Mouse (Mus musculus) thymus, adult 2 months (tissue): ENCODE results near the gene Rap1gap. TPM values are rescaled to one million over a fixed set of nuclear protein-coding genes. Genes with fewer than 3 reads are reported as not detected.

Experiments
- DNase-seq: peaks from one replicate; pipeline ENCODE4 v3.0.0; 2021
- H3K27ac ChIP-seq: fragments of 200-500 bp; 2 replicates; pipeline ENCODE4 v1.5.1; 2012; ENCODE audit warnings: low read length, control low read depth; ENCODE audit not compliant: control insufficient read depth, insufficient read depth
- H3K27me3 ChIP-seq: fragments of 200-500 bp; 2 replicates; pipeline ENCODE4 v1.6.1; 2012; ENCODE audit warnings: mild to moderate bottlenecking, low read length, moderate library complexity, mixed read lengths; ENCODE audit not compliant: control insufficient read depth, insufficient read depth
- H3K36me3 ChIP-seq: fragments of 200-500 bp; 2 replicates; pipeline ENCODE4 v1.6.1; 2012; ENCODE audit warnings: mild to moderate bottlenecking, low read length, moderate library complexity; ENCODE audit not compliant: control insufficient read depth, insufficient read depth
- H3K4me1 ChIP-seq: fragments of 200-500 bp; replicated peaks from 2 replicates; pipeline ENCODE4 v1.6.1; 2012; ENCODE audit warnings: low read length; ENCODE audit not compliant: control insufficient read depth, insufficient read depth
- H3K4me3 ChIP-seq: fragments of 200-500 bp; 2 replicates; pipeline ENCODE4 v1.5.1; 2012; ENCODE audit warnings: mild to moderate bottlenecking, low read length, control low read depth, moderate library complexity; ENCODE audit not compliant: control insufficient read depth, insufficient read depth
- CTCF ChIP-seq: fragments of 200-500 bp; IDR thresholded peaks from 2 replicates; pipeline ENCODE4 v1.5.1; 2012; ENCODE audit warnings: mild to moderate bottlenecking, control low read depth, low read length, moderate library complexity, borderline replicate concordance; ENCODE audit not compliant: control insufficient read depth, poor library complexity, insufficient read depth; ENCODE audit errors: extremely low read depth
- POLR2A ChIP-seq: fragments of 200-500 bp; IDR thresholded peaks from 2 replicates; pipeline ENCODE4 v1.6.1; 2012; ENCODE audit warnings: mild to moderate bottlenecking, low read length, control low read depth, moderate library complexity; ENCODE audit not compliant: control insufficient read depth, poor library complexity, insufficient read depth; ENCODE audit errors: extremely low read depth
- WGBS: fragments of 180-500 bp; shearing (Covaris S2); methylation state at CpG from one replicate; pipeline ENCODE4 v1.1.7; 2018; 5-methylcytosine and 5-hydroxymethylcytosine counted together
- polyA plus RNA-seq: library from polyadenylated mRNA; depleted of rRNA; stranded (reverse); fragments of >200 nt; gene quantifications from 2 replicates; pipeline ENCODE4 v1.2.3, GENCODE M21; 2012; rRNA removed

Gene Rap1gap
- polyA plus RNA-seq, 1 experiment = 26.1 TPM

- no peak for DNase-seq
- no peak for TF ChIP-seq CTCF
- TF ChIP-seq POLR2A = no peak
- no peaks in the 10 kb centered on the region for H3K36me3 ChIP-seq
- H3K4me3 ChIP-seq = no peak overlapping the region
- no peaks in the 10 kb centered on the region for H3K27me3 ChIP-seq
- no peak overlapping the region for H3K27ac ChIP-seq
- 89% methylated on average over 17 of the region's 17 CpGs for WGBS
- H3K4me1 ChIP-seq = no peaks in the 10 kb centered on the region
These were observed 114.1 kb downstream of the Rap1gap start for GRCm38 (mm10) chr4:137778397-137779184.

Other genes starting within 250 kb of the Rap1gap start
- 1.1 and 1.4 TPM in 2 replicates for gene Cela3b, start 234.2 kb upstream of the Rap1gap start, polyA plus RNA-seq
- gene 1700013G24Rik, start 211.4 kb upstream of the Rap1gap start, polyA plus RNA-seq = 0.22 TPM in 1 of 2 replicates, not detected in the other
- 21.6 and 25.6 TPM in 2 replicates for gene Hspg2, start 196.0 kb upstream of the Rap1gap start, polyA plus RNA-seq
- not detected in 2 replicates for gene Ldlrad2, start 90.2 kb upstream of the Rap1gap start, polyA plus RNA-seq
- 95.6 and 109 TPM in 2 replicates for gene Usp48, start 71.0 kb upstream of the Rap1gap start, polyA plus RNA-seq
- 3.4 and 5.1 TPM in 2 replicates for gene Alpl, start 131.7 kb downstream of the Rap1gap start, polyA plus RNA-seq
- 27.3 and 28.9 TPM in 2 replicates for gene Ece1, start 197.5 kb downstream of the Rap1gap start, polyA plus RNA-seq